Mouse (Mus musculus) bone marrow, adult 2 months (tissue): Measurements from ENCODE around the gene Gga3.

Experiments
- CTCF ChIP-seq: fragments of 200-500 bp; IDR thresholded peaks from 2 replicates; pipeline ENCODE4 v1.5.1; 2011; ENCODE audit warnings: low read length, control low read depth; ENCODE audit not compliant: control insufficient read depth, insufficient read depth
- POLR2A ChIP-seq: fragments of 200-500 bp; IDR thresholded peaks from 2 replicates; pipeline ENCODE4 v1.6.1; 2011; ENCODE audit warnings: low read depth, mild to moderate bottlenecking, control low read depth, low read length, borderline replicate concordance; ENCODE audit not compliant: control insufficient read depth

- TF ChIP-seq CTCF (no peak), POLR2A (no peak)
These were observed 48.1 kb downstream of the Gga3 start for GRCm38 (mm10) chr11:115555717-115556116.
